Mouse (Mus musculus) lung, postnatal 0 days (tissue): Measurements from ENCODE around the gene Cep41.

Experiments
- CTCF ChIP-seq: IDR thresholded peaks from 2 replicates; pipeline ENCODE4 v1.5.1; 2016; ENCODE audit warnings: antibody characterized with exemption, mild to moderate bottlenecking
- EP300 ChIP-seq: IDR thresholded peaks from 2 replicates; pipeline ENCODE4 v1.6.1; 2016; ENCODE audit warnings: antibody characterized with exemption, mild to moderate bottlenecking, control low read depth

DNA sequence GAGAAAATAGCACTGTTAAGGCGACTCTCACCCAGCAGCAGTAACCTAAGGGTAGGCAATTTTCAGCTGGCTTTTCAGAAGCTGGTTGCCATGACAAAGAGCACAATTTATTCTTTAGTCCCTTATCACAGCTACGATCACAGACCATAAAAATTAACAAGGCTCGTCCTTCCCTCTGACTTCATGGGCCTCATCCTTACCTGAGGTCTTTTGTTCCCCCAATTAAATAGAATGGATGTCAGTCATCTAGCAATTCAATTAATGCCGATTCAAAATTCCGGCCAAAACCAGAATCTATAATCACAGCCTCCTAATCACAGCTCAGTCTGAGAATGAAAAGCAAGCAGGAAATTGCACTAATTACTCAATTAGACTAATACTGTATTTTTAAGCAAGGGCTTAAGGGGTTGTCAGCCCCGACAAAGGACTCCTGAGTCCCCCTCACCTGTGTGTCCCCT is 39.1 kb downstream of the Cep41 start:
- TF ChIP-seq CTCF (no peak), EP300 (no peak)
